Mouse (Mus musculus) cortical plate, adult 2 months (tissue): ENCODE measurements at regions not wholly inside any gene's neighbourhood (a gene's known extent, or its start where the extent isn't known, plus 50 kb on each side); places are given as distances from the start of the nearest gene placed in this dataset.

ENCODE experiments used
- H3K27ac ChIP-seq: fragments of 200-500 bp; 2 replicates; pipeline ENCODE4 v1.5.1; 2012; ENCODE audit warnings: low read length, control low read depth, inconsistent platforms; ENCODE audit not compliant: insufficient read depth
- H3K4me1 ChIP-seq: fragments of 200-500 bp; 2 replicates; pipeline ENCODE4 v1.6.1; 2011; ENCODE audit warnings: low read length; ENCODE audit not compliant: control insufficient read depth, insufficient read depth
- H3K4me3 ChIP-seq: fragments of 200-500 bp; 2 replicates; pipeline ENCODE4 v1.5.1; 2011; ENCODE audit warnings: mild to moderate bottlenecking, low read length, control low read depth; ENCODE audit not compliant: insufficient read depth
- CTCF ChIP-seq: fragments of 200-500 bp; IDR thresholded peaks from 2 replicates; pipeline ENCODE4 v1.5.1; 2011; ENCODE audit warnings: mild to moderate bottlenecking, control low read depth, low read length; ENCODE audit not compliant: insufficient read depth; ENCODE audit errors: extremely low read depth
- POLR2A ChIP-seq: fragments of 200-500 bp; IDR thresholded peaks from 2 replicates; pipeline ENCODE4 v1.6.1; 2011; ENCODE audit warnings: mild to moderate bottlenecking, low read length, control low read depth; ENCODE audit not compliant: insufficient read depth; ENCODE audit errors: extremely low read depth

DNA sequence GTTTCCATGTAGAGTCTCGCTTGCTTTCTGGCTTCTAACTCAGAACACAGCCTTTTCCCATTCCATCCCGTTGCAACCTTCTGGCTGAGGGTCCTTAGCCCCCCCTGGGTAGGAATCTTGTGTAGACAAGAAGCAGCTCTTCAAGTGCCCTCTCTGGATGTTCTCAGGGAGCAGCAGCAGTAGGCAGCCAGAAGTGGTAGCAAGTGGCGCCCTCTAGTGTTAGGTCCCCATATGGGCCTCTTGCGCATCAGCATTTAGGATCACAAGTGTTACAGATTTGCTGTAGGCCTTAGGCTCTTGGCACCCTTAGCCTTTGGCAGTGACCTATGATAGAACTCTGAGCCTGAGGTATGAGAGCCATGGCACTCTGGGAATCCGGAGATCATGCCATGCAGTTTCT lies 239.0 kb downstream of the Hhipl2 start:
- Histone ChIP-seq H3K4me1 (no peaks in the 10 kb centered on the region), H3K4me3 (no peak overlapping the region), H3K27ac (no peak overlapping the region)
- TF ChIP-seq CTCF (peak; percentile 62), POLR2A (no peak)

DNA sequence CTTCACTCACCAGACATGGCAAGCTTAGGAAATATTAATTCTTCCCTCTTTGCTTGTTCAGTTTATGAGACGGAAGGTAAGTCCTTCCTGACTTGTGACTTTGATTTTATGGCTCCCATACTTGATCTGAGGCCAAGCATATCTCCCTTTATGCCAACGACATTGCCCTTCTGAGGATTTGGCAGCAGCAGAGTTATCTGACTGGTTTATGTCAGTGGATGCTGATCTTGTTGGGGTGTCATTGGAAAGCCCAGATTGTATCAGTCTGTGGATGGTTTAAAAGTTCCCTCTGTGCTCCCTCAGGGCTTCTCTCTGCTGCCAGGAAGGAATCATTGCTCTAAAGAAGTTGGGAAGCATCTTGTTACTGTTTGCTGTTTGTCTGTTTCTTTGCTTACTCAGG lies 242.5 kb downstream of the Hhipl2 start:
- no peaks in the 10 kb centered on the region for H3K4me1 ChIP-seq
- H3K27ac ChIP-seq, result no peak overlapping the region
- TF ChIP-seq POLR2A (no peak), CTCF (no peak)
- no peak overlapping the region for H3K4me3 ChIP-seq

- H3K4me1 ChIP-seq, result no peaks in the 10 kb centered on the region
- H3K27ac ChIP-seq, result no peak overlapping the region
- H3K4me3 ChIP-seq, result no peak overlapping the region
- TF ChIP-seq CTCF (no peak), POLR2A (no peak)
Observed at GRCm38 (mm10) chr1:183662369-183663043, 244.5 kb downstream of the Hhipl2 start.

- TF ChIP-seq CTCF (no peak), POLR2A (no peak)
Observed at GRCm38 (mm10) chr1:183669271-183669670, 251.3 kb downstream of the Hhipl2 start.

GRCm38 (mm10) chr1:183669674-183670073 lies 251.7 kb downstream of the Hhipl2 start:
- no peak overlapping the region for H3K27ac ChIP-seq
- no peak overlapping the region for H3K4me3 ChIP-seq
- TF ChIP-seq POLR2A, result no peak
- TF ChIP-seq CTCF, result no peak
- no peaks in the 10 kb centered on the region for H3K4me1 ChIP-seq

More at GRCm38 (mm10) chr1:183669271-183669670, 251.3 kb downstream of the Hhipl2 start:
- H3K4me3 ChIP-seq, result no peak overlapping the region
- no peaks in the 10 kb centered on the region for H3K4me1 ChIP-seq
- no peak overlapping the region for H3K27ac ChIP-seq

GRCm38 (mm10) chr1:183670542-183670941 lies 252.5 kb downstream of the Hhipl2 start:
- Histone ChIP-seq H3K27ac (no peak overlapping the region), H3K4me3 (no peak overlapping the region), H3K4me1 (no peaks in the 10 kb centered on the region)
- TF ChIP-seq POLR2A, result no peak
- no peak for TF ChIP-seq CTCF

- Histone ChIP-seq H3K4me1 (no peaks in the 10 kb centered on the region), H3K4me3 (no peak overlapping the region), H3K27ac (no peak overlapping the region)
- TF ChIP-seq CTCF, result no peak
- no peak for TF ChIP-seq POLR2A
Observed at GRCm38 (mm10) chr1:183671541-183671940, 253.5 kb downstream of the Hhipl2 start.

DNA sequence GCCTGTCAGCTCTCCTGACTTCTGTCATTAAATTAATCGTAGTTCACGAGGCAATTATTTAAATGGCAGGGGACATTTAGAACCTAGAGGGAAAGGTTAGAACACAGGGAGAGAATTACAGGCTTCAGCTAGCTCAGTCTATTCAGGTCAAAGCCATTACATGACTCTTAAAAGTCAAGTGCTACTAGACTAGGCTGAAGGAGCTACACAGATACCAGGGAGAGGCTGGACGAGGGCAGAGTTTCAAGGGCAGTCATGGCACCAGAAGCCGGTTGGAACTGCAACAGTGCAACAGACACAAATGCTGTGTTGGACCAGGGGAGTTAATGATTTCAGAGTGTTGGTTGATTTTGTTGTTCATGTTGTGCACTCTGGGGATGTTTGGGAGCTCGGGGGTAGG lies 254.5 kb downstream of the Hhipl2 start:
- Histone ChIP-seq H3K27ac (no peak overlapping the region), H3K4me3 (no peak overlapping the region), H3K4me1 (no peaks in the 10 kb centered on the region)
- TF ChIP-seq CTCF, result no peak
- no peak for TF ChIP-seq POLR2A

GRCm38 (mm10) chr1:183677585-183677984 lies 259.6 kb downstream of the Hhipl2 start:
- H3K4me1 ChIP-seq, result no peaks in the 10 kb centered on the region
- H3K27ac ChIP-seq, result no peak overlapping the region
- H3K4me3 ChIP-seq, result no peak overlapping the region
- TF ChIP-seq POLR2A (no peak), CTCF (no peak)

GRCm38 (mm10) chr1:183679949-183680348 lies 261.9 kb downstream of the Hhipl2 start:
- no peak overlapping the region for H3K4me3 ChIP-seq
- H3K27ac ChIP-seq, result no peak overlapping the region
- no peak for TF ChIP-seq CTCF
- TF ChIP-seq POLR2A, result no peak
- H3K4me1 ChIP-seq, result no peaks in the 10 kb centered on the region
